ENCODE assay signal across 12 mouse cellular contexts in genomic region chr2:180560245-180560644, GRCm38 (mm10). TPM values are rescaled to one million over a fixed set of nuclear protein-coding genes. Genes with fewer than 3 reads are reported as not detected.
A peak's percentile ranks its signal among the peaks of the same experiment; 100 is the strongest.
DNase-seq lines count a peak whose midpoint lies in the region; ATAC-seq and TF ChIP-seq lines count a peak whose summit lies in the region.
"Had no signal": no experiment of that assay in that cellular context is flagged by ENCODE, and none has a peak within 500 bp of the region (broad histone marks: within the 10 kb centered on the region; RNA-seq: fewer than 3 reads in every experiment).

No protein-coding gene starts in this region.

- H3K9me3 ChIP-seq in midbrain, postnatal 0 days (ENCODE audit: low read length) = no peaks in the 10 kb centered on the region
- H3K9me3 ChIP-seq in midbrain, embryonic 15.5 days = no peaks in the 10 kb centered on the region
- no peaks in the 10 kb centered on the region for H3K9me3 ChIP-seq in stomach, postnatal 0 days (ENCODE audit: control insufficient read depth, low read length)
- H3K9me3 ChIP-seq: neural tube, embryonic 12.5 days had no signal

- no peak for DNase-seq in gastrocnemius, adult 2 months
- DNase-seq in gastrocnemius, postnatal 25 days = no peak
- no peak for DNase-seq in midbrain, postnatal 0 days (ENCODE audit: low spot score)
- DNase-seq in ZHBTc4 (ENCODE audit: low read depth, low spot score) = peak; percentile 62
- DNase-seq in stomach, postnatal 0 days (ENCODE audit: low spot score) = no peak
- no peak for DNase-seq in Muller cell, postnatal 12 days (ENCODE audit: inconsistent ontology term)
- no peak for DNase-seq in layer of hippocampus, adult 9-10 months (ENCODE audit: low spot score)
- DNase-seq: cerebellum, postnatal 25 days; spleen, adult 18-20 months had no signal

- no peaks in the 10 kb centered on the region for H3K4me1 ChIP-seq in midbrain, postnatal 0 days (ENCODE audit: insufficient read depth, low read length)
- 0 out of 2 replicates have a peak, but pooled peaks cover 4% of the 10 kb centered on the region for H3K4me1 ChIP-seq in midbrain, embryonic 15.5 days
- no peaks in the 10 kb centered on the region for H3K4me1 ChIP-seq in stomach, postnatal 0 days (replicated peaks; ENCODE audit: control insufficient read depth, insufficient read depth)

- no peak for TF ChIP-seq EP300 in stomach, postnatal 0 days (optimal IDR thresholded peaks at IDR 0.05)

- TF ChIP-seq CTCF in gastrocnemius, adult 2 months (IDR thresholded peaks at IDR 0.05) = peak; percentile 60
- peak; percentile 56 for TF ChIP-seq CTCF in midbrain, postnatal 0 days (IDR thresholded peaks at IDR 0.05)
- peak; percentile 66 for TF ChIP-seq CTCF in stomach, postnatal 0 days (IDR thresholded peaks at IDR 0.05; ENCODE audit: low read depth)

- no peak overlapping the region for H3K27ac ChIP-seq in gastrocnemius, adult 2 months
- no peak overlapping the region for H3K27ac ChIP-seq in midbrain, postnatal 0 days (ENCODE audit: low read depth, low read length)
- no peak overlapping the region for H3K27ac ChIP-seq in midbrain, embryonic 15.5 days
- H3K27ac ChIP-seq in stomach, postnatal 0 days (replicated peaks) = no peak overlapping the region
- H3K27ac ChIP-seq: neural tube, embryonic 12.5 days had no signal

- WGBS in midbrain, postnatal 0 days = 58% methylated on average over 5 of the region's 5 CpGs
- WGBS in midbrain, embryonic 15.5 days = 52% methylated on average over 5 of the region's 5 CpGs
- 55% methylated on average over 5 of the region's 5 CpGs for WGBS in stomach, postnatal 0 days

- intact Hi-C loops in gastrocnemius, adult 2 months (cut with DNase I) = loop anchor here (5.0 kb wide), 1 partner anchor 88 kb away; no protein-coding TSS in a partner anchor

- no peaks in the 10 kb centered on the region for H3K27me3 ChIP-seq in midbrain, postnatal 0 days (ENCODE audit: insufficient read depth, low read length)
- H3K27me3 ChIP-seq in midbrain, embryonic 15.5 days (replicated peaks) = no peaks in the 10 kb centered on the region
- no peaks in the 10 kb centered on the region for H3K27me3 ChIP-seq in stomach, postnatal 0 days (ENCODE audit: control insufficient read depth, insufficient read depth, low read length)
- H3K27me3 ChIP-seq: neural tube, embryonic 12.5 days had no signal

- no peak overlapping the region for H3K4me3 ChIP-seq in gastrocnemius, adult 2 months
- H3K4me3 ChIP-seq in midbrain, postnatal 0 days (ENCODE audit: low read depth, low read length) = no peak overlapping the region
- no peak overlapping the region for H3K4me3 ChIP-seq in midbrain, embryonic 15.5 days
- H3K4me3 ChIP-seq in stomach, postnatal 0 days (ENCODE audit: low read depth, low read length) = no peak overlapping the region
- H3K4me3 ChIP-seq: neural tube, embryonic 12.5 days had no signal

- no peaks in the 10 kb centered on the region for H3K36me3 ChIP-seq in midbrain, postnatal 0 days (ENCODE audit: insufficient read depth, low read length)
- no peaks in the 10 kb centered on the region for H3K36me3 ChIP-seq in midbrain, embryonic 15.5 days (replicated peaks)
- H3K36me3 ChIP-seq in stomach, postnatal 0 days (ENCODE audit: control insufficient read depth, insufficient read depth, low read length) = no peaks in the 10 kb centered on the region
- H3K36me3 ChIP-seq: neural tube, embryonic 12.5 days had no signal

- H3K9ac ChIP-seq in midbrain, postnatal 0 days (replicated peaks; ENCODE audit: low read length, poor library complexity, severe bottlenecking) = no peak overlapping the region
- no peak overlapping the region for H3K9ac ChIP-seq in midbrain, embryonic 15.5 days
- H3K9ac ChIP-seq in stomach, postnatal 0 days (ENCODE audit: low read length) = no peak overlapping the region
- H3K9ac ChIP-seq: neural tube, embryonic 12.5 days had no signal

- ATAC-seq in midbrain, postnatal 0 days (ENCODE audit: low FRiP score) = no peak
- no peak for ATAC-seq in midbrain, embryonic 15.5 days (replicated peaks)
- ATAC-seq in stomach, postnatal 0 days (ENCODE audit: low FRiP score, low TSS enrichment) = no peak
- ATAC-seq: hindbrain, embryonic 16.5 days had no signal

- no peak overlapping the region for H3K4me2 ChIP-seq in midbrain, postnatal 0 days (ENCODE audit: low read depth, low read length, poor library complexity, severe bottlenecking)
- H3K4me2 ChIP-seq in midbrain, embryonic 15.5 days = no peak overlapping the region
- no peak overlapping the region for H3K4me2 ChIP-seq in stomach, postnatal 0 days (replicated peaks; ENCODE audit: low read depth)
- H3K4me2 ChIP-seq: neural tube, embryonic 12.5 days had no signal

RNA-seq across cellular contexts. Expression of gene Mrgbp, which starts 20.9 kb away (rescaled TPM):
- 1 to 10 TPM; 4.1 to 5.2 TPM for total RNA-seq in gastrocnemius, adult 2 months (2021)
- total RNA-seq in gastrocnemius, postnatal 25 days (2021) = 1 to 10 TPM; 4.1 to 4.5 TPM
- 58.3 and 60.8 TPM in 2 replicates for total RNA-seq in midbrain, postnatal 0 days (2014; rRNA removed)
- 34.4 and 36.5 TPM in 2 replicates for polyA plus RNA-seq in midbrain, postnatal 0 days (2015; fragmentation: Nextera tagmentation; extraction: Ambion mirVana)
- polyA plus RNA-seq in midbrain, embryonic 15.5 days (2015; fragmentation: Nextera tagmentation; extraction: Ambion mirVana) = 46.4 and 49.1 TPM in 2 replicates
- 15.9 and 16.1 TPM in 2 replicates for polyA plus RNA-seq in stomach, postnatal 0 days (2015; fragmentation: Nextera tagmentation; extraction: Ambion mirVana)

RNA-seq across cellular contexts. Expression of gene Ogfr, which starts 28.8 kb away (rescaled TPM):
- total RNA-seq in gastrocnemius, adult 2 months (2021) = 10 to 100 TPM; 20.3 to 24.5 TPM
- 10 to 100 TPM; 20.0 to 23.6 TPM for total RNA-seq in gastrocnemius, postnatal 25 days (2021)
- 121 and 126 TPM in 2 replicates for total RNA-seq in midbrain, postnatal 0 days (2014; rRNA removed)
- 82.1 and 82.4 TPM in 2 replicates for polyA plus RNA-seq in midbrain, postnatal 0 days (2015; fragmentation: Nextera tagmentation; extraction: Ambion mirVana)
- 89.2 and 96.7 TPM in 2 replicates for polyA plus RNA-seq in midbrain, embryonic 15.5 days (2015; fragmentation: Nextera tagmentation; extraction: Ambion mirVana)
- polyA plus RNA-seq in stomach, postnatal 0 days (2015; fragmentation: Nextera tagmentation; extraction: Ambion mirVana) = 23.9 and 24.5 TPM in 2 replicates

RNA-seq across cellular contexts. Expression of gene Col9a3, which starts 37.3 kb away (rescaled TPM):
- not detected for total RNA-seq in gastrocnemius, adult 2 months (2021)
- under 1 TPM; 0.16 to 0.59 TPM for total RNA-seq in gastrocnemius, postnatal 25 days (2021)
- total RNA-seq in midbrain, postnatal 0 days (2014; rRNA removed) = 19.9 and 47.6 TPM in 2 replicates
- polyA plus RNA-seq in midbrain, postnatal 0 days (2015; fragmentation: Nextera tagmentation; extraction: Ambion mirVana) = 29.6 and 29.8 TPM in 2 replicates
- polyA plus RNA-seq in midbrain, embryonic 15.5 days (2015; fragmentation: Nextera tagmentation; extraction: Ambion mirVana) = 36.7 and 37.7 TPM in 2 replicates
- 1.6 TPM in 2 replicates for polyA plus RNA-seq in stomach, postnatal 0 days (2015; fragmentation: Nextera tagmentation; extraction: Ambion mirVana)

Comparison
In these comparisons a context has a peak if more than half of its experiments do, and no peak if none do; other contexts are left out.
1. RNA of gene Col9a3, which starts 37.3 kb away (total RNA-seq): 19.9 to 47.6 TPM in midbrain, postnatal 0 days; 0.16 to 0.59 TPM in gastrocnemius, postnatal 25 days and not detected in gastrocnemius, adult 2 months; every median in the first group is over 10 times any median in the second.
2. Peak in every context shown above with its lines, with median percentiles within 50 percentile points of each other: CTCF ChIP-seq.